ENCODE assay signal across 9 mouse cellular contexts in genomic region chr8:105852146-105852729, GRCm38 (mm10). TPM values are rescaled to one million over a fixed set of nuclear protein-coding genes. Genes with fewer than 3 reads are reported as not detected.
DNase-seq lines count a peak whose midpoint lies in the region; ATAC-seq and TF ChIP-seq lines count a peak whose summit lies in the region.
"Had no signal": no experiment of that assay in that cellular context is flagged by ENCODE, and none has a peak within 500 bp of the region (broad histone marks: within the 10 kb centered on the region; RNA-seq: fewer than 3 reads in every experiment).

No protein-coding gene starts in this region.

- no peaks in the 10 kb centered on the region for H3K9me3 ChIP-seq in kidney, embryonic 16.5 days (ENCODE audit: low read length)
- no peaks in the 10 kb centered on the region for H3K9me3 ChIP-seq in hindbrain, postnatal 0 days (ENCODE audit: low read length)

- H3K27me3 ChIP-seq in kidney, embryonic 16.5 days (ENCODE audit: insufficient read depth, low read length): no peaks in the 10 kb centered on the region
- H3K27me3 ChIP-seq in hindbrain, postnatal 0 days (ENCODE audit: insufficient read depth, low read length): no peaks in the 10 kb centered on the region
- no peaks in the 10 kb centered on the region for H3K27me3 ChIP-seq in myocyte (ENCODE audit: control insufficient read depth, insufficient read depth, insufficient read length)

- H3K4me2 ChIP-seq in kidney, embryonic 16.5 days (replicated peaks; ENCODE audit: low read depth, low read length): no peak overlapping the region
- H3K4me2 ChIP-seq in hindbrain, postnatal 0 days (ENCODE audit: low read depth, low read length): peak overlapping the region; percentile 66; the same call in 1 of the 2 replicates
- peak overlapping the region; percentile 35 for H3K4me2 ChIP-seq in myocyte (ENCODE audit: low read depth)

- DNase-seq in kidney, postnatal 4 days: no peak
- no peak for DNase-seq in hindbrain, postnatal 0 days (ENCODE audit: low spot score)

- no peak overlapping the region for H3K27ac ChIP-seq in kidney, embryonic 16.5 days (ENCODE audit: low read length)
- no peak overlapping the region for H3K27ac ChIP-seq in cortical plate, adult 2 months (ENCODE audit: insufficient read depth, low read length)
- no peak overlapping the region for H3K27ac ChIP-seq in hindbrain, postnatal 0 days

- H3ac ChIP-seq in myocyte (ENCODE audit: control insufficient read depth, insufficient read length): peak overlapping the region; percentile 7

- 82% methylated on average over 12 of the region's 12 CpGs for WGBS in kidney, embryonic 16.5 days
- WGBS in hindbrain, postnatal 0 days: 84% methylated on average over 12 of the region's 12 CpGs

- H3K36me3 ChIP-seq in kidney, embryonic 16.5 days (ENCODE audit: insufficient read depth, low read length): peaks cover 19% of the 10 kb centered on the region
- H3K36me3 ChIP-seq in hindbrain, postnatal 0 days (ENCODE audit: insufficient read depth, low read length): peaks cover 19% of the 10 kb centered on the region; the same call in 1 of the 2 replicates
- H3K36me3 ChIP-seq in myocyte (ENCODE audit: control insufficient read depth, insufficient read depth): peaks cover 4% of the 10 kb centered on the region

- TF ChIP-seq CTCF in cortical plate, adult 2 months (IDR thresholded peaks at IDR 0.05; ENCODE audit: extremely low read depth, insufficient read depth, low read length): no peak
- TF ChIP-seq CTCF in hindbrain, postnatal 0 days (IDR thresholded peaks at IDR 0.05; ENCODE audit: low read depth): no peak

- H3K4me1 ChIP-seq in kidney, embryonic 16.5 days (ENCODE audit: insufficient read depth, low read length): peaks cover 24% of the 10 kb centered on the region
- peaks cover 4% of the 10 kb centered on the region; the same call in 1 of the 2 replicates for H3K4me1 ChIP-seq in cortical plate, adult 2 months (ENCODE audit: control insufficient read depth, insufficient read depth, low read length)
- peaks cover 20% of the 10 kb centered on the region for H3K4me1 ChIP-seq in hindbrain, postnatal 0 days (ENCODE audit: insufficient read depth, low read length)

- H3K4me3 ChIP-seq in kidney, embryonic 16.5 days (ENCODE audit: low read length): peak overlapping the region; percentile 89
- peak overlapping the region; percentile 69; the same call in 1 of the 2 replicates for H3K4me3 ChIP-seq in cortical plate, adult 2 months (ENCODE audit: insufficient read depth, low read length)
- H3K4me3 ChIP-seq in hindbrain, postnatal 0 days (ENCODE audit: low read length): peak overlapping the region; percentile 70; the same call in 1 of the 2 replicates
- H3K4me3 ChIP-seq in myocyte: peak overlapping the region; percentile 57

- H3K79me2 ChIP-seq in myocyte (ENCODE audit: control insufficient read depth, insufficient read depth): peaks cover 34% of the 10 kb centered on the region

- no peak for TF ChIP-seq POLR2A in cortical plate, adult 2 months (IDR thresholded peaks at IDR 0.05; ENCODE audit: extremely low read depth, insufficient read depth, low read length)
- TF ChIP-seq POLR2A in myocyte (IDR thresholded peaks at IDR 0.05; ENCODE audit: insufficient read length, low read depth): no peak

- no peak overlapping the region for H3K9ac ChIP-seq in kidney, embryonic 16.5 days (replicated peaks; ENCODE audit: low read length)
- H3K9ac ChIP-seq in hindbrain, postnatal 0 days (replicated peaks; ENCODE audit: low read length): no peak overlapping the region

- ATAC-seq in kidney, embryonic 16.5 days (ENCODE audit: low FRiP score, low TSS enrichment): no peak
- no peak for ATAC-seq in hindbrain, postnatal 0 days
- ATAC-seq in erythroid progenitor cell, adult 5-6 weeks (replicated peaks; ENCODE audit: low FRiP score, poor library complexity, severe bottlenecking): no peak
- ATAC-seq in frontal cortex, adult (ENCODE audit: low TSS enrichment): no peak

TF ChIP-seq in myocyte, 11 proteins besides CTCF, POLR2A, EP300 and RAD21:
- no peak for TF ChIP-seq E2F4 (IDR thresholded peaks at IDR 0.05; ENCODE audit: insufficient read depth)
- TF ChIP-seq CEBPB (IDR thresholded peaks at IDR 0.05; ENCODE audit: insufficient read depth, poor library complexity, severe bottlenecking): no peak
- TF ChIP-seq TCF3 (IDR thresholded peaks at IDR 0.05; ENCODE audit: insufficient read length, low read depth): no peak
- no peak for TF ChIP-seq SRF (IDR thresholded peaks at IDR 0.05; ENCODE audit: control insufficient read depth, insufficient read length, low read depth)
- no peak for TF ChIP-seq MYOG (IDR thresholded peaks at IDR 0.05; ENCODE audit: control insufficient read depth in 1 of 3, insufficient read depth in 1 of 3, insufficient read length in 2 of 3, low read depth in 2 of 3)
- TF ChIP-seq TCF12 (IDR thresholded peaks at IDR 0.05; ENCODE audit: insufficient read depth, poor library complexity, severe bottlenecking): no peak
- TF ChIP-seq POLR2AphosphoS2 (IDR thresholded peaks at IDR 0.05; ENCODE audit: insufficient read length, low read depth): no peak
- no peak for TF ChIP-seq REST (IDR thresholded peaks at IDR 0.05; ENCODE audit: insufficient read depth, insufficient read length)
- TF ChIP-seq USF1 (IDR thresholded peaks at IDR 0.05; ENCODE audit: low read depth): no peak
- no peak for TF ChIP-seq MAX (IDR thresholded peaks at IDR 0.05; ENCODE audit: low read depth)
- no peak for TF ChIP-seq MYOD1 (IDR thresholded peaks at IDR 0.05; ENCODE audit: control insufficient read depth in 1 of 3, insufficient read length in 2 of 3, low read depth in 2 of 3)

RNA-seq across cellular contexts. Expression of gene Cenpt, which starts 0.8 kb away (rescaled TPM):
- polyA plus RNA-seq in kidney, embryonic 16.5 days (2015; fragmentation: Nextera tagmentation; extraction: Ambion mirVana): 44.7 and 46.3 TPM in 2 replicates
- polyA plus RNA-seq in cortical plate, adult 2 months (2012; rRNA removed): 33.2 and 33.6 TPM in 2 replicates
- 40.9 and 45.3 TPM in 2 replicates for total RNA-seq in hindbrain, postnatal 0 days (2014; rRNA removed)
- polyA plus RNA-seq in hindbrain, postnatal 0 days (2015; fragmentation: Nextera tagmentation; extraction: Ambion mirVana): 39.9 and 42.8 TPM in 2 replicates
- 20.4 TPM for polyA plus RNA-seq in myocyte (2012; fragmentation: generic; extraction: Trizol)
- total RNA-seq in erythroid progenitor cell, adult 5-6 weeks (2015; ENCODE audit: low replicate concordance): 57.0 and 57.3 TPM in 2 replicates
- 55.2 and 94.3 TPM in 2 replicates for total RNA-seq in erythroid progenitor cell, adult 5-6 weeks (2017; ENCODE audit: low replicate concordance)

RNA-seq across cellular contexts. Expression of gene Thap11, which starts 2.7 kb away (rescaled TPM):
- polyA plus RNA-seq in kidney, embryonic 16.5 days (2015; fragmentation: Nextera tagmentation; extraction: Ambion mirVana): 65.2 and 66.1 TPM in 2 replicates
- polyA plus RNA-seq in cortical plate, adult 2 months (2012; rRNA removed): 48.0 and 49.7 TPM in 2 replicates
- 86.9 and 112 TPM in 2 replicates for total RNA-seq in hindbrain, postnatal 0 days (2014; rRNA removed)
- 44.9 and 45.6 TPM in 2 replicates for polyA plus RNA-seq in hindbrain, postnatal 0 days (2015; fragmentation: Nextera tagmentation; extraction: Ambion mirVana)
- 49.0 TPM for polyA plus RNA-seq in myocyte (2012; fragmentation: generic; extraction: Trizol)
- 9.6 and 22.0 TPM in 2 replicates for total RNA-seq in erythroid progenitor cell, adult 5-6 weeks (2015; ENCODE audit: low replicate concordance)
- 11.0 and 18.6 TPM in 2 replicates for total RNA-seq in erythroid progenitor cell, adult 5-6 weeks (2017; ENCODE audit: low replicate concordance)

RNA-seq across cellular contexts. Expression of gene Nutf2, which starts 8.1 kb away (rescaled TPM):
- polyA plus RNA-seq in kidney, embryonic 16.5 days (2015; fragmentation: Nextera tagmentation; extraction: Ambion mirVana): 186 and 242 TPM in 2 replicates
- 85.1 and 86.1 TPM in 2 replicates for polyA plus RNA-seq in cortical plate, adult 2 months (2012; rRNA removed)
- 20.1 and 49.6 TPM in 2 replicates for total RNA-seq in hindbrain, postnatal 0 days (2014; rRNA removed)
- 119 and 158 TPM in 2 replicates for polyA plus RNA-seq in hindbrain, postnatal 0 days (2015; fragmentation: Nextera tagmentation; extraction: Ambion mirVana)
- 141 TPM for polyA plus RNA-seq in myocyte (2012; fragmentation: generic; extraction: Trizol)
- 57.8 and 102 TPM in 2 replicates for total RNA-seq in erythroid progenitor cell, adult 5-6 weeks (2015; ENCODE audit: low replicate concordance)
- 15.3 and 42.5 TPM in 2 replicates for total RNA-seq in erythroid progenitor cell, adult 5-6 weeks (2017; ENCODE audit: low replicate concordance)

RNA-seq across cellular contexts. Expression of gene Tsnaxip1, which starts 24.7 kb away (rescaled TPM):
- polyA plus RNA-seq in kidney, embryonic 16.5 days (2015; fragmentation: Nextera tagmentation; extraction: Ambion mirVana): 0.21 and 0.24 TPM in 2 replicates
- polyA plus RNA-seq in cortical plate, adult 2 months (2012; rRNA removed): 0.11 and 0.31 TPM in 2 replicates
- total RNA-seq in hindbrain, postnatal 0 days (2014; rRNA removed): 0.36 and 0.37 TPM in 2 replicates
- 0.64 and 0.71 TPM in 2 replicates for polyA plus RNA-seq in hindbrain, postnatal 0 days (2015; fragmentation: Nextera tagmentation; extraction: Ambion mirVana)
- polyA plus RNA-seq in myocyte (2012; fragmentation: generic; extraction: Trizol): 0.10 TPM
- 2.9 TPM in 1 of 2 replicates, not detected in the other for total RNA-seq in erythroid progenitor cell, adult 5-6 weeks (2015; ENCODE audit: low replicate concordance)
- 1.4 TPM in 1 of 2 replicates, not detected in the other for total RNA-seq in erythroid progenitor cell, adult 5-6 weeks (2017; ENCODE audit: low replicate concordance)
- total RNA-seq: adrenal gland, adult 8-10 months; granulocyte monocyte progenitor cell, adult 5-6 weeks had no signal

RNA-seq across cellular contexts. Expression of gene Ranbp10, which starts 25.1 kb away (rescaled TPM):
- polyA plus RNA-seq in kidney, embryonic 16.5 days (2015; fragmentation: Nextera tagmentation; extraction: Ambion mirVana): 10.7 and 13.3 TPM in 2 replicates
- polyA plus RNA-seq in cortical plate, adult 2 months (2012; rRNA removed): 24.6 and 25.7 TPM in 2 replicates
- 10.5 and 15.7 TPM in 2 replicates for total RNA-seq in hindbrain, postnatal 0 days (2014; rRNA removed)
- polyA plus RNA-seq in hindbrain, postnatal 0 days (2015; fragmentation: Nextera tagmentation; extraction: Ambion mirVana): 6.3 and 7.2 TPM in 2 replicates
- polyA plus RNA-seq in myocyte (2012; fragmentation: generic; extraction: Trizol): 15.6 TPM
- 306 and 341 TPM in 2 replicates for total RNA-seq in erythroid progenitor cell, adult 5-6 weeks (2015; ENCODE audit: low replicate concordance)
- 296 and 297 TPM in 2 replicates for total RNA-seq in erythroid progenitor cell, adult 5-6 weeks (2017; ENCODE audit: low replicate concordance)
